Mouse (Mus musculus) liver, embryonic 14.5 days (tissue): ENCODE measurements around the gene Ift140. TPM values are rescaled to one million over a fixed set of nuclear protein-coding genes. Genes with fewer than 3 reads are reported as not detected.

ENCODE experiments used
- ATAC-seq: fragments of 200-750 bp; cut with Nextera tagmentation; 2 replicates; pipeline ENCODE4 v1.8.0; 2017; ENCODE audit warnings: moderate number of reproducible peaks, mild to moderate bottlenecking, moderate library complexity; ENCODE audit not compliant: insufficient read depth
- DNase-seq, 3 experiments: peaks; one replicate each; pipeline ENCODE4 v3.0.0-alpha.2; 2012 to 2013; ENCODE audit warnings: low read depth in 3 of 3, low spot score in 3 of 3
- H3K27ac ChIP-seq: fragments of 300-500 bp; sonication (generic); 2 replicates; pipeline ENCODE4 v1.5.1; 2014; ENCODE audit warnings: moderate library complexity, mild to moderate bottlenecking, control low read depth, inconsistent platforms
- H3K27me3 ChIP-seq: fragments of 300-500 bp; sonication (generic); 2 replicates; pipeline ENCODE4 v1.6.1; 2014; ENCODE audit warnings: mild to moderate bottlenecking, low read length, moderate library complexity; ENCODE audit not compliant: control insufficient read depth, insufficient read depth
- H3K36me3 ChIP-seq: fragments of 300-500 bp; sonication (generic); replicated peaks from 2 replicates; pipeline ENCODE4 v1.6.1; 2014; ENCODE audit warnings: low read depth; ENCODE audit not compliant: control insufficient read depth, insufficient read depth
- H3K4me1 ChIP-seq, 2 experiments: fragments of 200-500 bp in 1 of 2; fragments of 300-500 bp in 1 of 2; sonication (generic) in 1 of 2; replicated peaks; 2 replicates each; pipeline ENCODE4 v1.6.1; 2012 to 2014; ENCODE audit warnings: antibody characterized with exemption in 1 of 2, inconsistent platforms in 1 of 2, low read length in 1 of 2; ENCODE audit not compliant: control insufficient read depth in 2 of 2, insufficient read depth in 2 of 2
- H3K4me2 ChIP-seq: fragments of 300-500 bp; sonication (generic); 2 replicates; pipeline ENCODE4 v1.6.1; 2014; ENCODE audit warnings: low read depth, mild to moderate bottlenecking, control low read depth, moderate library complexity
- H3K4me3 ChIP-seq, 2 experiments: fragments of 200-500 bp in 1 of 2; fragments of 300-500 bp in 1 of 2; sonication (generic) in 1 of 2; 2 replicates each; pipeline ENCODE4 v1.5.1; 2012 to 2014; ENCODE audit warnings: low read depth in 2 of 2, low read length in 2 of 2, mild to moderate bottlenecking in 2 of 2, control low read depth in 1 of 2, inconsistent platforms in 1 of 2, moderate library complexity in 1 of 2; ENCODE audit not compliant: insufficient read depth in 1 of 2
- H3K9ac ChIP-seq: fragments of 300-500 bp; sonication (generic); replicated peaks from 2 replicates; pipeline ENCODE4 v1.6.1; 2014; ENCODE audit warnings: mild to moderate bottlenecking, control low read depth, moderate library complexity
- H3K9me3 ChIP-seq: fragments of 300-500 bp; sonication (generic); 2 replicates; pipeline ENCODE4 v1.6.1; 2016; ENCODE audit warnings: low read length, mixed read lengths; ENCODE audit not compliant: control insufficient read depth
- CTCF ChIP-seq: IDR thresholded peaks from 2 replicates; pipeline ENCODE4 v1.5.1; 2016; ENCODE audit warnings: antibody characterized with exemption, low read depth, control low read depth
- EP300 ChIP-seq: IDR thresholded peaks from 2 replicates; pipeline ENCODE4 v1.6.1; 2016; ENCODE audit warnings: antibody characterized with exemption, low read depth
- WGBS: fragments of 180-500 bp; shearing (Covaris S2); extraction: QIAGEN DNeasy Blood & Tissue Kit; methylation state at CpG from one replicate; pipeline ENCODE4 v1.1.7; 2014; ENCODE audit not compliant: insufficient replicate concordance; 5-methylcytosine and 5-hydroxymethylcytosine counted together
- polyA plus RNA-seq, 2 experiments: library from polyadenylated mRNA; depleted of rRNA in 1 of 2; stranded (reverse) in 1 of 2; unstranded in 1 of 2; fragments of >200 nt; fragmentation: Nextera tagmentation in 1 of 2; extraction: Ambion mirVana in 1 of 2; gene quantifications; 2 replicates each; pipeline versions ENCODE4 v1.2.1 to v1.2.3; 2012 to 2014

The Ift140 gene
- polyA plus RNA-seq, 2 experiments: 61.2 to 124 TPM

DNA sequence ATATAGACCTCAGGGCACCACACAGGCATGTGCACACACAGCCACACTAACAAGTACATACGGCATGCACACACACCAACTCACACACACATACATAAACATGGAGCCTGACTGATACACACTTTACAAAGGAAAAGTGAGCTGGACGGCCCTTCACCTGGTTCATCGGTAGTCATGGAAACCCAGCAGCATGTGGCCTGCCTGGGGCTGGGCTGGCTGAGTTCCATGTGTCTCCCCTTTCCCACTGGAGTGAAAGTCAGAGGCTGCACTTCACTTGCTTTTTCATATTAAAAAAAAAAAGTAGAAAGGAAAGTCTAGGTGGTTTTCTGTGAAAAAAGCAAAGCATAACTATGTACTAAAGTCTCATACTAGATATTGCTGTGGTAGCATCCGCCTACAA, 47.4 kb downstream of the Ift140 start:
- no peaks in the 10 kb centered on the region for H3K9me3 ChIP-seq
- H3K4me3 ChIP-seq: no peak overlapping the region
- H3K9ac ChIP-seq: no peak overlapping the region
- TF ChIP-seq EP300 (no peak), CTCF (no peak)
- no peaks in the 10 kb centered on the region for H3K27me3 ChIP-seq
- no peak overlapping the region for H3K27ac ChIP-seq
- no peak overlapping the region for H3K4me2 ChIP-seq
- DNase-seq (no peak), ATAC-seq (no peak)
- H3K4me1 ChIP-seq: peaks cover 9 to 14% of the 10 kb centered on the region in 2 experiments
- no peaks in the 10 kb centered on the region for H3K36me3 ChIP-seq
- WGBS: 80% methylated on average over 4 of the region's 4 CpGs

DNA sequence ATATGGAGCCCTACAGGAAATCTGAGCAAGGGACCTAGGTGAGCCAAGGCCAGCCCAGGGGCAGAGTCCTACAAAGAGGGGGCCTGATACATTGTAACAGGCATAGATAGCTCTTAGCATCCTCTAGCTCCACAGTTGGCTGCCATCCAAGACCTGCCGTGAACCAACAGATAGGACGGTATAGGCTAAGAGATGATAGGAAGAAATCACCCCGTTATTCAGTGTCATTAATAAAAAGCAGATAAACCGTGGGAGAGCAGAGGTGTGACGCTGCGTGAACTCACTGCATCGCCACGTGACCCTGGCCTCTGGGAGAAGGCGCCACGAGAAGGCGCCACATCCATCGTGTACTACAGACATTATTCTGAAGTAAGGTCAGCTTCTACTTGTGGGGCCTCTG, 48.0 kb downstream of the Ift140 start:
- Histone ChIP-seq H3K4me2 (no peak overlapping the region), H3K36me3 (no peaks in the 10 kb centered on the region), H3K27me3 (no peaks in the 10 kb centered on the region), H3K27ac (no peak overlapping the region), H3K4me3 (no peak overlapping the region), H3K4me1 (peaks cover 9 to 14% of the 10 kb centered on the region in 2 experiments), H3K9me3 (no peaks in the 10 kb centered on the region), H3K9ac (no peak overlapping the region; the same call in 1 of the 2 replicates)
- no peak for TF ChIP-seq EP300
- TF ChIP-seq CTCF: no peak
- ATAC-seq: peak; percentile 33; the same call in 1 of the 2 replicates
- 59% methylated on average over 12 of the region's 12 CpGs for WGBS
- DNase-seq: no peak

DNA sequence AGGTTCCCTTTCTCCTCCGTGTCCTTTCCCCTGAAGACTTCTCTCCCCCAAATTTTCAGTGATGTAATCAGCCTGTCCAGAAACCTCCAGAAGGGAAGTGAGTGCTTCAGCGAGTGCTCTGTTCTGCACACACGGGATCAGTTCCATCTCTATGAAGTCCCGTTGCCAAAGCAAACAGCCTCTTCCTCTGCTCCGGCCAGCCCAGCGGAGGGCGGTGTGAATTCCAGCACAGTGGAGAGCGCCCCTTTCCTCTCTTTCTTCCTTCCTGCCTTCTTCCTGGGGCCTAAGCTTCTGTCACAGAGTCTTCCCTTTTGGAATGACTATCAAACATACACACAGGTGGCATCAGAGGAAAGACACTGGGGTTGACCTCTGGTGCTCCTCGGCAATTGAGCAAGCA, 48.5 kb downstream of the Ift140 start:
- no peak for DNase-seq
- H3K27ac ChIP-seq: no peak overlapping the region
- 56% methylated on average over 9 of the region's 9 CpGs for WGBS

DNA sequence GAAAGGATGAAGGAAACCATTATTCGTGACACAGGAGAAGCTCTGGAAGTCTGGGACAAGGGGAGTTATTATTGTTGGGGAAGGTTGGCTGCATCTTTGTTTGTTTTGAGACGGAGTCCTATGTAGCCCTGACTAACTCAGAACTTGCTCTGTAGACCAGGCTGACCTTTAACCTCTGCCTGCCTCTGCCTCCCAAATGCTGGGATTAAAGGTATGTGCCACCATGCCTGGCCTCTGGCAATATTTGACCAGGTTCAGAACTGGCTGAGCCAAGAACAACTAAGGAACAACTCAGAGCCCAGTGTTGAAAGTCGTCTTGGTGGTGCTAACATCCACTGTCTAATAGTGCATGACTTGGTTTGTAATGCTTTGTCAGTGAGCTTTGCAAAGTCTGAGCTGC, 49.3 kb downstream of the Ift140 start:
- Histone ChIP-seq H3K4me3 (no peak overlapping the region), H3K4me2 (no peak overlapping the region), H3K27me3 (no peaks in the 10 kb centered on the region), H3K4me1 (peaks cover 9 to 14% of the 10 kb centered on the region in 2 experiments), H3K36me3 (no peaks in the 10 kb centered on the region), H3K9me3 (no peaks in the 10 kb centered on the region), H3K27ac (no peak overlapping the region), H3K9ac (no peak overlapping the region)
- TF ChIP-seq EP300: no peak
- TF ChIP-seq CTCF: no peak
- 67% methylated on average over 3 of the region's 3 CpGs for WGBS
- no peak for ATAC-seq
- DNase-seq: no peak

More for the DNA sequence above, 48.5 kb downstream of the Ift140 start:
- peaks cover 9 to 14% of the 10 kb centered on the region in 2 experiments for H3K4me1 ChIP-seq
- H3K36me3 ChIP-seq: no peaks in the 10 kb centered on the region
- H3K27me3 ChIP-seq: no peaks in the 10 kb centered on the region
- no peaks in the 10 kb centered on the region for H3K9me3 ChIP-seq
- H3K4me2 ChIP-seq: no peak overlapping the region
- H3K9ac ChIP-seq: no peak overlapping the region
- ATAC-seq: no peak
- TF ChIP-seq EP300: no peak
- TF ChIP-seq CTCF: no peak
- no peak overlapping the region for H3K4me3 ChIP-seq

DNA sequence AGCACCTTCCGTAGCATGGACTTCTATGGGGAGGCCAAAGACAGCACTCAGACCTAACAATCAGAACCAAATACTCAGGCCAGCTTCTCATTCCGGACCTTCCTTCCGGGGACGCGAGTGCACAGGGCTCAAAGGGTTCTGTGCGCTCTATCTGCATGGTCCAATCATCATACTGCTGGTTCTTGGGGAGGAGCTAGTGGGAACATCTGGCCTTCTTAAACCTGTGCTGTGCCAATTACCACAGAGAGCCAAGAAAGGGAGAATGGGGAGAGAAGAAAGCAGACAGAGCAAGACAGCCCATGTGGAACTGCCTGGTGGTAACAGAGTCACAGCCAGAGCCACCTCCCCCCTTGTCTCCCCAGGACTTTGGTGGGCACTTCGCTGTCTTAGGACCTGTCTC, 50.7 kb downstream of the Ift140 start:
- H3K4me3 ChIP-seq: no peak overlapping the region
- no peak for DNase-seq
- H3K9me3 ChIP-seq: no peaks in the 10 kb centered on the region
- no peak overlapping the region for H3K27ac ChIP-seq
- TF ChIP-seq CTCF: no peak
- TF ChIP-seq EP300: no peak
- WGBS: 83% methylated on average over 7 of the region's 7 CpGs
- no peaks in the 10 kb centered on the region for H3K27me3 ChIP-seq
- H3K36me3 ChIP-seq: no peaks in the 10 kb centered on the region
- H3K4me1 ChIP-seq: peaks cover 9 to 14% of the 10 kb centered on the region in 2 experiments
- H3K9ac ChIP-seq: no peak overlapping the region
- no peak overlapping the region for H3K4me2 ChIP-seq
- ATAC-seq: no peak
